Mouse (Mus musculus) ES-Bruce4 (cell line): ENCODE results near the gene Lrrn4cl.

Experiments used
- CTCF ChIP-seq: IDR thresholded peaks from one replicate; pipeline ENCODE4 v1.8.1; 2011; ENCODE audit warnings: low read depth, low read length
- EP300 ChIP-seq: IDR thresholded peaks from 2 replicates; pipeline ENCODE4 v1.6.1; 2011; ENCODE audit warnings: low read depth, low read length; ENCODE audit not compliant: insufficient read depth
- POLR2A ChIP-seq: IDR thresholded peaks from one replicate; pipeline ENCODE4 v1.8.1; 2011; ENCODE audit warnings: low read length; ENCODE audit not compliant: insufficient read depth

DNA sequence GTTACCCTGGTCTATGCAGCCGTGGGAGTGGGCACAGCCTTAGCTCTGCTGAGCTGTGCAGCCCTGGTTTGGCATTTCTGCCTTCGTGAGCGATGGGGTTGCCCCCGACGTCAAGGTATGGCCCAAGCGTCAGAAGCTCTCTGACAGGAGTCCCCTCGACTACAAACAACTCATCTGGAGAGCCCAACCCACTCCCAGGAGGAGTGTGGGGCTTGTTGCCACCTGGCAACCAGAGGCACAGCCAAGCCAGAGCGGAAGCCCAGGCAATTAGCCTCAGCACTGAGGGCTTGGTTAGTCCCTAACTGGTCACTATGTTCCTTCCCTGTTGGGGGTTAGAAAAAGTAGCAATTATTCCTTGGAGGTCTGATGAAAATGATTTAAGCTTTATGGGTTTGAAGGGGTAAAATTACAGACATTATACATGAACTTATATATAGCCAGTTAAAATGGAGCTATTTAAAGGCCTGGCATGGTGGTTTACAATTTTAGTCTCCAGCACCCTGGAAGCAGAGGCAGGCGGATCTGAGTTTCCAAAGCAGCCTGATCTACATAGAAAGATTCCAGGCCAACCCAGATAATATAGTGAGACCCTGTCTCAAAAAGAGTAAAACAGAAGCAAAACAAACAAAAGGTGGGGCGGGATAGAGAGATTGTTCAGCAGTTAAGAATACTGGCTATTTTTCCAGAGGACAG lies 1.8 kb downstream of the Lrrn4cl start:
- TF ChIP-seq CTCF, result no peak
- TF ChIP-seq EP300, result no peak
- TF ChIP-seq POLR2A, result no peak
